Mouse (Mus musculus) heart, postnatal 0 days (tissue): ENCODE data around the gene Tceanc. TPM values are rescaled to one million over a fixed set of nuclear protein-coding genes. Genes with fewer than 3 reads are reported as not detected.

ENCODE experiments used
- ATAC-seq: fragments of 200-750 bp; cut with Nextera tagmentation; 2 replicates; pipeline ENCODE4 v1.8.0; 2017; ENCODE audit warnings: low read depth, moderate number of reproducible peaks, moderate library complexity; ENCODE audit not compliant: insufficient read depth
- DNase-seq: peaks from one replicate; pipeline ENCODE4 v3.0.0-alpha.2; 2016; ENCODE audit warnings: low spot score
- H3K27ac ChIP-seq: fragments of 300-500 bp; sonication (generic); 2 replicates; pipeline ENCODE4 v1.5.1; 2014; ENCODE audit warnings: low read depth, mild to moderate bottlenecking
- H3K27me3 ChIP-seq: fragments of 300-500 bp; sonication (generic); 2 replicates; pipeline ENCODE4 v1.6.1; 2014; ENCODE audit warnings: low read length, mixed read lengths; ENCODE audit not compliant: control insufficient read depth, insufficient read depth
- H3K36me3 ChIP-seq: fragments of 300-500 bp; sonication (generic); replicated peaks from 2 replicates; pipeline ENCODE4 v1.6.1; 2014; ENCODE audit warnings: low read length, mixed read lengths; ENCODE audit not compliant: control insufficient read depth, insufficient read depth
- H3K4me1 ChIP-seq: fragments of 300-500 bp; sonication (generic); 2 replicates; pipeline ENCODE4 v1.6.1; 2014; ENCODE audit warnings: antibody characterized with exemption; ENCODE audit not compliant: control insufficient read depth, insufficient read depth
- H3K4me2 ChIP-seq: fragments of 300-500 bp; sonication (generic); 2 replicates; pipeline ENCODE4 v1.6.1; 2014; ENCODE audit warnings: low read depth, mild to moderate bottlenecking, low read length, moderate library complexity
- H3K4me3 ChIP-seq: fragments of 300-500 bp; sonication (generic); 2 replicates; pipeline ENCODE4 v1.5.1; 2014; ENCODE audit warnings: low read depth, low read length
- H3K9ac ChIP-seq: fragments of 300-500 bp; sonication (generic); replicated peaks from 2 replicates; pipeline ENCODE4 v1.6.1; 2014; ENCODE audit warnings: low read depth, low read length, mixed read lengths
- H3K9me3 ChIP-seq: fragments of 300-500 bp; sonication (generic); replicated peaks from 2 replicates; pipeline ENCODE4 v1.6.1; 2016; ENCODE audit warnings: low read length; ENCODE audit not compliant: control insufficient read depth
- CTCF ChIP-seq: IDR thresholded peaks from 2 replicates; pipeline ENCODE4 v1.5.1; 2016; ENCODE audit warnings: antibody characterized with exemption, control low read depth, low read depth
- EP300 ChIP-seq: IDR thresholded peaks from 2 replicates; pipeline ENCODE4 v1.6.1; 2016; ENCODE audit warnings: antibody characterized with exemption, low read depth
- WGBS: fragments of 180-500 bp; shearing (Covaris S2); extraction: QIAGEN DNeasy Blood & Tissue Kit; methylation state at CpG from one replicate; pipeline ENCODE4 v1.1.7; 2014; 5-methylcytosine and 5-hydroxymethylcytosine counted together
- polyA plus RNA-seq: library from polyadenylated mRNA; unstranded; fragments of >200 nt; fragmentation: Nextera tagmentation; extraction: Ambion mirVana; gene quantifications from 2 replicates; pipeline ENCODE4 v1.2.1, GENCODE M21; 2015
- total RNA-seq: library from RNA; depleted of rRNA; stranded (reverse); fragments of >200 nt; gene quantifications from 2 replicates; pipeline ENCODE4 v1.2.3, GENCODE M21; 2014; ENCODE audit warnings: low replicate concordance

Tceanc gene
- total and polyA plus RNA-seq, 2 experiments from 2014 or later = 5.5 to 7.6 TPM

DNA sequence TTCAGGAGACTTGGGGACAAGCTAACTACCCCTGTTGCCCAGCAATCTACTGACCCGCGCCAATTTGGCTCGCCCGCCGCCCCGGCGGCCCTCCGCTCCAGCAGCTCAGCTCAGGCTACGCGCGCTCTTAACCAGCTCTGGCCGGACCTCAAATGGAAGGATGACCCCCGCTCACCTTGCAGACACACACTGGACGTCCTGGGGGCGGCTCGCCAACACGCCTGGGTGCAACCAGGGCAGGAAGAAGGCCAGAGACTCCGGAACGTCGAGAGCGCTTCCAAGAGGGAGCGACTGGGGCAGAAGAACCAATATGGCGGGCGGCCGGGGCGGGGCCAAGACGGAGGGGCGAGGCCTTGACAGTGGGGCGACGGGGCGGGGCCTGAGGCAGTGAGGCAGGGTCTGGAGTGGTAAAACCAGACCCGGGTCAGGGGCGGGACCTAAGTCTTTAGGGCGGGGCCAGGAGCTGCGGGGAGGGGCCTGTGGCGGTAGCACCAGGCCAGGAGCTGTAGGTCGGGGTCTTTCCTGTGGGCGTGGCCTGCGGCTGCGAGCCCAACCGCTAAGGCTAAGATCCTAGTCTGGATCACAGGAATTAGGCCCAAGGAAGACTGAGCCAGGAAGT is 38.9 kb downstream of the Tceanc start, which contains the start of gene Rab9:
TSS of gene Rab9 (minus strand) at position 503 of the 619 bp plus-strand sequence.
- H3K9ac ChIP-seq = peak within 1 kb of the TSS; percentile 73
- H3K27ac ChIP-seq = peak within 1 kb of the TSS; percentile 84
- H3K4me2 ChIP-seq = peak within 1 kb of the TSS; percentile 69
- DNase-seq (peak; percentile 73), ATAC-seq (peak; percentile 98)
- no peaks in the 10 kb centered on the region for H3K27me3 ChIP-seq
- TF ChIP-seq EP300 (no peak), CTCF (no peak)
- H3K36me3 ChIP-seq = 0 out of 2 replicates have a peak, but pooled peaks cover 9% of the 10 kb centered on the region
- 11% methylated on average over 41 of the region's 41 CpGs for WGBS
- no peaks in the 10 kb centered on the region for H3K9me3 ChIP-seq
- H3K4me1 ChIP-seq = no peaks in the 10 kb centered on the region
- peak within 1 kb of the TSS; percentile 78 for H3K4me3 ChIP-seq

- Histone ChIP-seq H3K9ac (peak overlapping the region; percentile 73), H3K4me3 (peak overlapping the region; percentile 78), H3K36me3 (0 out of 2 replicates have a peak, but pooled peaks cover 9% of the 10 kb centered on the region), H3K27me3 (no peaks in the 10 kb centered on the region), H3K4me2 (peak overlapping the region; percentile 69), H3K9me3 (no peaks in the 10 kb centered on the region), H3K27ac (peak overlapping the region; percentile 84), H3K4me1 (no peaks in the 10 kb centered on the region)
- DNase-seq (peak; percentile 6), ATAC-seq (peak; percentile 27)
- 15% methylated on average over 28 of the region's 28 CpGs for WGBS
- TF ChIP-seq EP300 (no peak), CTCF (no peak)
These were observed 39.6 kb downstream of the Tceanc start for GRCm38 (mm10) chrX:166478631-166479364.

DNA sequence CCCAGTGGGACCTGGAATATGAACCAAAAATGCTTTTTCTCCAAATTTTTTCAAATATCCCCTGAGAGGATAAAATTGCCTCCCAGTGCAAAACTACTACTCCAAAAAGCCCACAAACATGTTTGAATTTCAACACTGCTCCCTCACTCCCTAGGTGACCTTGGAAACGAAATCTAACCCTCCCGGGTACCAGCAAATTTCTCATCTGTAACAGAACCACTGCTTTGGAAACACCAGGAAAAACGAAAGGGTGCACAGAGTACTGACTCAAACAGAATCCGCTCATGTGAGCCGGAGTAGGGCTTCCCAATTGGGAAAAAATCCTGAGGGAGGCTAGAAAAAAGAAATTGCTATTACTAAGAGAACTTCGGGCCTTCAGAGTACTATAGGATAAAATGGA is 41.0 kb downstream of the Tceanc start:
- no peaks in the 10 kb centered on the region for H3K9me3 ChIP-seq
- no peaks in the 10 kb centered on the region for H3K4me1 ChIP-seq
- peak overlapping the region; percentile 1; the same call in 1 of the 2 replicates for H3K4me3 ChIP-seq
- DNase-seq (no peak), ATAC-seq (no peak)
- 0 out of 2 replicates have a peak, but pooled peaks cover 9% of the 10 kb centered on the region for H3K36me3 ChIP-seq
- 0 out of 2 replicates have a peak overlapping the region, but pooled peaks have one; percentile 23 for H3K4me2 ChIP-seq
- H3K9ac ChIP-seq = no peak overlapping the region
- 60% methylated on average over 6 of the region's 6 CpGs for WGBS
- no peaks in the 10 kb centered on the region for H3K27me3 ChIP-seq
- H3K27ac ChIP-seq = no peak overlapping the region
- TF ChIP-seq CTCF (no peak), EP300 (no peak)

DNA sequence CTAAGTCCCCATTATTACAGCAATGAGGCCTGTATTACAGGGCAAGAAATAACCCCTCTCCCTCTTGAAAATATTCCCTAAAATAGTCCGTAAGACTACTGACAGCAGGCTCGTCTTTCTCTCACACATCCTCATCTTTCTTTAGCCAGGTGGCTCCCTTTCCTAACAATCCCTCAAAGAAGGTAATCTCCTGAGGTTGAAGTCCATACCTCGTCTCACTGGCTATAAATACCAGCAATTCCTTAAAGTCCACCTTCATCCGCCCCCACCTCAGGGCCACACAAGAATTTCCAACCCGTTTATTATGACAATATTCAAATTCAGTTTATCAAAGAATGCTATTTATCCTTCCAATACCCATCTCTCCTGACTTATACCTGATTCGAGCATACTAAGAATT is 45.8 kb downstream of the Tceanc start:
- WGBS = 71% methylated on average over 6 of the region's 6 CpGs
- Histone ChIP-seq H3K4me3 (no peak overlapping the region), H3K4me1 (no peaks in the 10 kb centered on the region), H3K4me2 (no peak overlapping the region), H3K27me3 (no peaks in the 10 kb centered on the region), H3K9me3 (no peaks in the 10 kb centered on the region), H3K36me3 (0 out of 2 replicates have a peak, but pooled peaks cover 9% of the 10 kb centered on the region), H3K9ac (no peak overlapping the region), H3K27ac (no peak overlapping the region)
- TF ChIP-seq CTCF = no peak
- TF ChIP-seq EP300 = no peak
- ATAC-seq (no peak), DNase-seq (no peak)

DNA sequence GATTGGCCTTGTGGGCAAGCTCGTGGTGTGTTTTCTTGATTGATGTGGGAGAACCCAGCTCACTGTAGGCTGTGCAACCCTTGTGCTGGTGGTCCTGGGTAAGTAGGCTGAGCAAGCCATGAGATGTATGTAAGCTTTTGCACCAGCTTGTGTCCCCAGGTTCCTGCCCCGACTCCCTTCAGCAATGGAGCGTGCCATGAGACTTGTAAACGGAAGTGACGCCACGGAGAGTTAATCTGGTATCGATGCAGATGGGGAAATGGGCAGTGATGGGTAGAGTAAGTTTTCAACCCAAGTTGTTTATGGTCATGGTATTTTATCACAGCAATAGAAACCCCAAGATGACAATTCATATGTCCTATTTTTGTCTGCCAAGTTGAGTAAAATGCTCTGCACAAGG is 50.0 kb downstream of the Tceanc start:
- WGBS = 94% methylated on average over 7 of the region's 7 CpGs
- H3K9ac ChIP-seq = no peak overlapping the region
- TF ChIP-seq EP300 = no peak
- no peak for TF ChIP-seq CTCF

More for the DNA sequence above, 50.0 kb downstream of the Tceanc start:
- no peak overlapping the region for H3K4me2 ChIP-seq
- no peak overlapping the region for H3K4me3 ChIP-seq
- H3K36me3 ChIP-seq = no peaks in the 10 kb centered on the region
- ATAC-seq (no peak), DNase-seq (no peak)
- no peaks in the 10 kb centered on the region for H3K9me3 ChIP-seq
- no peak overlapping the region for H3K27ac ChIP-seq
- H3K4me1 ChIP-seq = no peaks in the 10 kb centered on the region
- no peaks in the 10 kb centered on the region for H3K27me3 ChIP-seq
